Mouse (Mus musculus) gastrocnemius, postnatal 4 days (tissue): ENCODE measurements around the gene Dusp10. TPM values are rescaled to one million over a fixed set of nuclear protein-coding genes. Genes with fewer than 3 reads are reported as not detected.

Source experiments
- DNase-seq, 2 experiments: peaks; one replicate each; pipeline ENCODE4 v3.0.0; 2021 to 2022; ENCODE audit warnings: low spot score in 2 of 2, mixed read lengths in 2 of 2
- long read RNA-seq, 2 experiments: library from polyadenylated mRNA; stranded (forward); transcript quantifications; one replicate each; pipeline ENCODE4 v2.0.0; 2021
- total RNA-seq, 2 experiments: library from RNA; stranded (reverse); gene quantifications; 2 replicates each; pipeline ENCODE4 v1.2.3; 2021

Gene Dusp10
- 10 to 100 TPM; 30.4 to 35.9 TPM for total RNA-seq
- long read RNA-seq, experiment 1, transcript Dusp10-201 (4 exons, 2,792 nt) = major isoform, 32 of 43 reads
- long read RNA-seq, experiment 1, partial matches to known transcripts = 4 of 43 reads
- long read RNA-seq, experiment 1, other reads (novel, unspliced or antisense) = 7 of 43 reads
- long read RNA-seq, experiment 2, transcript Dusp10-201 (4 exons, 2,792 nt) = major isoform, 23 of 32 reads
- long read RNA-seq, experiment 2, partial matches to known transcripts = 2 of 32 reads
- long read RNA-seq, experiment 2, other reads (novel, unspliced or antisense) = 7 of 32 reads

- DNase-seq = no peak
Observed at GRCm38 (mm10) chr1:184013106-184013505, at the start of gene Dusp10. Gene Dusp10 (plus strand): TSS chr1:184013302.

- no peak for DNase-seq
Observed at GRCm38 (mm10) chr1:183965341-183965740, 47.8 kb upstream of the Dusp10 start.

GRCm38 (mm10) chr1:183969265-183969664 lies 43.8 kb upstream of the Dusp10 start:
- DNase-seq = no peak

GRCm38 (mm10) chr1:183979814-183980243 lies 33.3 kb upstream of the Dusp10 start:
- DNase-seq = no peak

- no peak for DNase-seq
Observed at GRCm38 (mm10) chr1:183982108-183982507, 31.0 kb upstream of the Dusp10 start.

- DNase-seq = no peak
Observed at GRCm38 (mm10) chr1:183987711-183988245, 25.3 kb upstream of the Dusp10 start.

- no peak for DNase-seq
Observed at GRCm38 (mm10) chr1:183991921-183992320, 21.2 kb upstream of the Dusp10 start.

- no peak for DNase-seq
Observed at GRCm38 (mm10) chr1:183997207-183997606, 15.9 kb upstream of the Dusp10 start.

GRCm38 (mm10) chr1:184002470-184002869 lies 10.6 kb upstream of the Dusp10 start:
- no peak for DNase-seq

GRCm38 (mm10) chr1:184004311-184004710 lies 8.8 kb upstream of the Dusp10 start:
- DNase-seq = no peak

- DNase-seq = no peak
Observed at GRCm38 (mm10) chr1:184005315-184006058, 7.6 kb upstream of the Dusp10 start.

GRCm38 (mm10) chr1:184006086-184006485 lies 7.0 kb upstream of the Dusp10 start:
- no peak for DNase-seq

GRCm38 (mm10) chr1:184011311-184011710 lies 1.8 kb upstream of the Dusp10 start:
- no peak for DNase-seq

- no peak for DNase-seq
Observed at GRCm38 (mm10) chr1:184014091-184014490, 989 bp downstream of the Dusp10 start.

- no peak for DNase-seq
Observed at GRCm38 (mm10) chr1:184015995-184016730, 3.1 kb downstream of the Dusp10 start.

- no peak for DNase-seq
Observed at GRCm38 (mm10) chr1:184017606-184018005, 4.5 kb downstream of the Dusp10 start.

GRCm38 (mm10) chr1:184019042-184019721 lies 6.1 kb downstream of the Dusp10 start:
- no peak for DNase-seq

GRCm38 (mm10) chr1:184019722-184020107 lies 6.6 kb downstream of the Dusp10 start:
- no peak for DNase-seq

GRCm38 (mm10) chr1:184023971-184024370 lies 10.9 kb downstream of the Dusp10 start:
- DNase-seq = no peak

- no peak for DNase-seq
Observed at GRCm38 (mm10) chr1:184024631-184025030, 11.5 kb downstream of the Dusp10 start.

- DNase-seq = no peak
Observed at GRCm38 (mm10) chr1:184025079-184025478, 12.0 kb downstream of the Dusp10 start.
